Mouse (Mus musculus): ENCODE data around the gene Pgm1.

- TF ChIP-seq CTCF (conservative IDR thresholded peaks at IDR 0.05 in 1 of 2, IDR thresholded peaks at IDR 0.05 in 1 of 2; ENCODE audit: low read depth in 2 of 2, low read length in 2 of 2), result no peak
- no peak for TF ChIP-seq ZNF384 (IDR thresholded peaks at IDR 0.05; ENCODE audit: low read depth, low read length)
- no peak for TF ChIP-seq CHD2 (IDR thresholded peaks at IDR 0.05; ENCODE audit: low read length)
- TF ChIP-seq UBTF (IDR thresholded peaks at IDR 0.05; ENCODE audit: low read depth, low read length), result no peak
- no peak for TF ChIP-seq MAX (IDR thresholded peaks at IDR 0.05; ENCODE audit: low read length)
- no peak for TF ChIP-seq E2F4 (IDR thresholded peaks at IDR 0.05; ENCODE audit: insufficient replicate concordance, low read depth, low read length)
- no peak for TF ChIP-seq POLR2A (IDR thresholded peaks at IDR 0.05; ENCODE audit: low read depth, low read length)
- TF ChIP-seq USF1 (IDR thresholded peaks at IDR 0.05; ENCODE audit: low read depth, low read length), result no peak
- TF ChIP-seq BHLHE40 (IDR thresholded peaks at IDR 0.05; ENCODE audit: low read depth, low read length), result no peak
- TF ChIP-seq MAFK (IDR thresholded peaks at IDR 0.05; ENCODE audit: insufficient replicate concordance, low read length), result no peak
- TF ChIP-seq CHD1 (IDR thresholded peaks at IDR 0.05; ENCODE audit: low read depth, low read length), result no peak
Measured at GRCm38 (mm10) chr4:99930518-99931239, 1.5 kb downstream of the Pgm1 start.
